Mouse (Mus musculus): Measurements from ENCODE around the gene B3glct.

The B3glct gene

GRCm38 (mm10) chr5:149678100-149678989, at the start of gene B3glct:
B3glct (plus strand) TSS chr5:149678230.
- peak; percentile 82 to 84 for DNase-seq (ENCODE audit: low read depth in 2 of 2, low spot score in 2 of 2)

DNA sequence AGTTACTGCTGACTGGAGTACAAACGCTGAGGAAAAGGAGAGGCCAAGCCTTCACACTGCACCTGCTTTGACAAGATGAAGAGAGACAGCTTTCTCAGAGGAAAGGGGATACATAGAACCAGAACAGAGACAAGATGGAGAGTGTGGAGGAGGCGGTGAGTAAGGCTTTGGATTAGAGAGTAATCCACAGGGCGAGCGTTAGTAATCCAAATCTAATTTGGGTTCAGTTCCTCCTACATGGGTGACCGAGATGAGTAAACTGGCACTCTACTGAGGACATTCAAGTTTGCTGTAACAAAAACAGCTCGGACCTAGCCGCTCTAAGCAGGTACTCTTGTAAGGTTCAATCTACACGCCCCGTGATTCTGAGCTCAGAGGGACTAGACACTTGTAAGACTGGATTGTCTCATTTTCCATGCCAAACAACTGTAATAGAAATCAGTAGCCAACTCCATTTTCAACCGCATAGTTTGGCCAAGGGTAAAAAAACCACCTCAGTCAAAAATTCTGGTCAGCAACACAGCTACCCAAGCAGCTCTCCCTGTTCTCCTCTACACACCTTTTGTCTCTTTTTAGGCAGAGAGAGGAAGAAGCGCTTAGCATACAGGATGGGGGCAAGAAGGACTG, 43.5 kb upstream of the B3glct start:
- no peak for DNase-seq (ENCODE audit: low read depth in 2 of 2, low spot score in 2 of 2)

DNA sequence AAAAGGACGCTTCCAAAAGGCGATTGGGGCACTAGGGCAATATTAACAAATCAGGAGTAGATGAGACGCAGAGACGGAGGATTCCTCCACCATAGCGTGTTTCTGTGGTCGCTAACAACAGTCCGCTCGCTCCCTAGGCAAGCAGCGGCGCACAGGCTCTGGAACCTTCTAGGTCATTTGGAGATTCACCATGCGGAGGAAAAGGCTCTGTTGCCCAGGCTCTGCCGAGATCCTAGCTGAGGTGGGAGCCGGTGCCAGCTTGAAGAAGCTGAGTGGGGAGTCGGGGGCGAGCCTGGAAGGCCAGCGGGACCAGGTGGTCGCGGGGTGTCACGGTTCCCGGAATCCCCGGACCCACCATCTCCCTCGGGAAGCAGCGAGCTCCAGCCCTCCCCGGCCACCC, 42.5 kb upstream of the B3glct start:
- DNase-seq (ENCODE audit: low read depth in 2 of 2, low spot score in 2 of 2) = no peak

- DNase-seq (ENCODE audit: low read depth in 2 of 2, low spot score in 2 of 2) = peak; percentile 95
Observed at GRCm38 (mm10) chr5:149636075-149636920, 41.7 kb upstream of the B3glct start, which contains the start of gene Hsph1. Hsph1 (minus strand) TSS chr5:149636376.

DNA sequence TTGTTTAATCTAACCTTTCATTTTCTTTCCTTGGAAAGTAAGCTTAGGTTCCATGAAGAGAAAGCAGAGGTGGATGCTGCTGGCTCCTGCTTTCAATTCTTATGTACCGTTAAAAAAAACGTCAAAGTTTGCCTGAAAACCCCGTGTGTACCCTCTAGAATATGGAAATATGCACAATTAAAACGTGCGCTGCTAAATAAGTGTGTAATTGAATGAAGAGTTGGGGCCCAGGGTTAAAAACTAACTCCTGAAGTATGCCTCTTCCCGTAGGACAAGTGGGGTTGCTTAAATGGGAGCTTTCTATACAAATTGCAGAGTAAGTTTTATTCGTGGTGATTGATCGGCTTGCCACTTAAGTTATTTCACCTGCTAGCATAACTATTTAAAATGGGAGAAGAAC, 40.7 kb upstream of the B3glct start:
- no peak for DNase-seq (ENCODE audit: low read depth in 2 of 2, low spot score in 2 of 2)

DNA sequence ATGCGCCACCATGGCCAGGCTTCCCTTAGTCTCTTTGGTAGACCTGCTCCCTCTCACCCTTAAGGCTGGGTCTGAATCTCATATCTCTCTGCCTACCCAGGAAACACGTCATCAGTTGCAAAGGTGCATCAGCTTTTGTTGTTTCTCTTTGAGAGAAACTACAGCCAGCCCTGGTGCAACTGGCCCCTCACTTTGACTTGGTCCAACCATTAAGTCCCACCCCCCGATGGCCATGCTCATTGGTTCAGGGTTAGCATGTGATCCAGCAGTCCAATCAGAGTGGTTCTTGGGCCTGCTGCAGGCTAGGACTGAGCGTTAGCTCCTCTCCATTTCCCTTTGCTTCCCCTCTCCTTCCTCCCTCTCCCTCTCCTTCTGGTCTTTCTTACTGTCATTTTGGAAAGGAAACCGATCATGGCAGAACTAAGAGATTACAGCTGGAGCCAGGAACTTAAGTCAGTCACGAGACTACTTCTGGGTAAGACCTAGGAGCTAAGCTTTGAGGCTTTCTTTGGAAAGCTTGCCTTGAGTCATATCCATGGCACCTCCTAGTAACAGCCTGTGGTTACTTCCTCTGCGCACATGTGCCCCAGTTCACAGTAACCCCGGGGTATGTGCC, 36.6 kb upstream of the B3glct start:
- no peak for DNase-seq (ENCODE audit: low read depth in 2 of 2, low spot score in 2 of 2)

DNA sequence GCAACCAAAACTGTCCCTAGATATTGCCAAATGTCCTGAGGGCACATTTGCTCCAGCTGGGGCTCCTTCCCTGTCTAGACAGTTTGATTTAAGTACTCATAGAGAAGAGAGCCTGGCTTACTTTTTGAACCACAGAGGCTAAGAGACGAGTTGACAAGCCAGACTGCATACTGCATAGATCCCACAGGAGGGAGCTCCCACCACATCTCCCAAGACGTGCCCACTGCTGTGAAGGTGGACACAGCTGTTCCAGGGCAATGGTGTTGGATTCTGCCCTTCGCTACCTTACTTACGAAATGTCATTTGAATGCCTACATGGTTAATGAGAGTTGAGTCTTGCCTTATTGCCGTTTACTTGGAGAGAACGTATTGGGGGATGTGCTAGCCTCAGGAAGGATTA, 35.7 kb upstream of the B3glct start:
- DNase-seq (ENCODE audit: low read depth in 2 of 2, low spot score in 2 of 2) = no peak

DNA sequence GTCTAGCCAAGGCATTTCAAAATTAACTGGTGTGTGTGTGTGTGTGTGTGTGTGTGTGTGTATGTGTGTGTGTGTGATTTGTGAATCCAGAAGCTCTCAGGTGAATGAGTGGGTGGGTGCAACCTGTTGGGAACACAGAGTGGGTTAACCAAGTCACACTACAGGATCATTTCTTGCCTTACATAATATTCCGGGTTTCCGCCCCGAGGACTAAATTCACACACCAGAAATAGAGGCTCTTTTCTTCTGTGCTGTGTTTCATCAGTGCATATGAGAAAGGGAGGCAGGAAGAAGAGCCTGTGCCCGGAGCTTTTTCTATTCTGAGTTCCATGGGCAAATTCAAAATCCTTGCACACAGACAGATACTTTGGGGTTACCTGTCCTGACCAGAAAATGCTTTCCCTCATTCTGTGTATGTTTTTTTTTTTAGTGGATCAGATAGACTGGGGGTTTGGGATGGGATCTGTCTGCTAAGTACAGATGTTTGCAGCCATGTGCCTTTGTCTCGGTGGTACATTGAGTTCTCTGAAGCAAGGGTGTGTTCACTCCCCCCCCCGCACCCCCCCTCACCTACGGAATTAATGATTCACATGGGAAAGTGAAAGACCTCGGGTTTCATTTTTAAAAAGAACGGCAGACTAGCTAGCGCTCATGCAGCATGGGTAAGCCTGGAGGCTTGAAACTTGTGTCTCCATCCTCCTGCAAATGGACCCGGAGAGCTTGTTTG, 35.1 kb upstream of the B3glct start:
- DNase-seq (ENCODE audit: low read depth in 2 of 2, low spot score in 2 of 2) = no peak

GRCm38 (mm10) chr5:149647367-149648115, 30.5 kb upstream of the B3glct start:
- no peak for DNase-seq (ENCODE audit: low read depth in 2 of 2, low spot score in 2 of 2)

DNA sequence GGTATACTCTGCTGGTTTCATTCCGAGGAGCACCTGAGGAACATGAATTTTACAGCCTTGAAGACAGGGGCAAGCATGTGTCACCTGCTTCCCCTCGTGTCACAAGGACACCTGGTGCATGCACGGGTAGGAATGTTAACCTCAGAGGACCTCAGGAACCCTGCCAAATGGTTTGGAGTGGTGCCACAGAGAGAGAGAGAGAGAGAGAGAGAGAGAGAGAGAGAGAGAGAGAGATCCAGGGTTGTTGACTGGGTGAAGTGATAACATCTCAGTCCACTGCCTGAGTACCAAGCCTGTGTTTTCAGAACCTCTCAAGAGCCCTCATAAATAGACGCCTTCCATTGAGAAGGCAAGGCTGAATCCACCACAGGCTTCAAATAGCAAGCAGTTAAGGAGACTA, 29.8 kb upstream of the B3glct start:
- DNase-seq (ENCODE audit: low read depth in 2 of 2, low spot score in 2 of 2) = no peak

GRCm38 (mm10) chr5:149648895-149649406, 29.1 kb upstream of the B3glct start:
- no peak for DNase-seq (ENCODE audit: low read depth in 2 of 2, low spot score in 2 of 2)

DNA sequence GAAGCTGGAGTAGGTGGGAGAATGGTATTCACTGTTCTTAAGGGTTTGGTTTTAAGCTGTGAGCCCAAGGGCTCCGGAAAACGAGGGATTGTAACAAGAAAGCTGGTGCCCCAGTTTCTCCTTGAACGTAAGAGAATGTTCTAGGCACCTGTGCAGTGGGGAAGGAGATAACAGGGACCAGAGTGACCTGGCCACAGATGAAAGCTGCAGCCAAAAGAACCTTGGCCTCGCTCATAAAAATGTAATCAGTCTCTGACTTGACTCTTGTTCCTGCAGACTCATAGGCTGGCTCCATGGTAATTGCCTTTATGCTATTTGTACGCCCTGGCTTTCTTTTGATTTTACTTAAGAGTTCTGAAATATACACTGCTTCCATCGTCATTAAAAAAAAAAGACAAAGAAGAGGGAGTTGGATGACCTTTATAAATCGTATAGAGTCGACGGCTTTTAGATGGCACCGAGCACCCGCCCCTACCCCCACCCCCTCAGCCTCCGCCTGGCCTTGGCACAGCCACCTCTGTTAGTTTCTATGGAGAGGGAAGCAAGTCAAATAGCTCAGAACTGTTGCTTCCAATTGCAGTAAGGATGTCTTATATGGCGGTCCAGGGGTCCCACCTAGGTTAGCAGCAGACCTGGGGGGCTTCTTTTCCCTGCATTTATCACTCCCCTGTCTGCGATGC, 28.4 kb upstream of the B3glct start:
- no peak for DNase-seq (ENCODE audit: low read depth in 2 of 2, low spot score in 2 of 2)

- no peak for DNase-seq (ENCODE audit: low read depth in 2 of 2, low spot score in 2 of 2)
Observed at GRCm38 (mm10) chr5:149650179-149650553, 27.9 kb upstream of the B3glct start.

DNA sequence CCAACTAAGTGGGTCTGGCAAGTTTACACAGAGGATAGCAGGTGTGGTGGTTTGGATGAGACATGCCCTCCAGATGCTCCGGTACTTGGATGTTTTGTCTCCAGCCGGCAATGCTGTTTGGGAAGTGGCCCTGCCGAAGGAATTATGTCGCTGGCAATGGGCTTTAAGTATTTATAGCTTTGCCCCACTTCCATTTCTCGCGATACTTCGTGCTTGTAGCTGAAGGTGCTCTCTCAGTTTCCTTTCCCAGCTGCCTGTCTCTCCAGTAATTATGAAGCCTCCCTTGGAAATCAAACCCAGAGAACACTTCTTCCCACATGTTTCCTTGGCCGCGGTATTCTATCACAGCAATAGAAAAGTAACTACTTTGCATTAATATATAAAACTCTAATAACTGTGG, 22.4 kb upstream of the B3glct start:
- DNase-seq (ENCODE audit: low read depth in 2 of 2, low spot score in 2 of 2) = no peak

DNA sequence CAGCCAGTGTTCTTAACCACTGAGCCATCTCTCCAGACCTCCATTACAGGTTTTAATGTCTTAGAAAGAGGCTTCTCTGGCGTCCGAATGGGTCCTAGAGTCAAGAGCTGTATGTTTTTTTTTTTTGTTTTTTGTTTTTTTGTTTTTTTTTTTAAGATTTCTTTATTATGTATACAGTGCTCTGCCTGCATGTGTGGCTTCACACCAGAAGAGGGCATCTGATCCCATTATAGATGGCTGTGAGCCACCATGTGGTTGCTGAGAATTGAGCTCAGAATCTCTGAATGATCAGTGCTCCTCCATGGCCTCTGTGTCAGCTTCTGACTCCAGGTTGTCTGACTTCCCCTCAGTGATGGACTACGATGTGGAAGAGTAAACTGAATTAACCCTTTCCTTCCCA, 20.0 kb upstream of the B3glct start:
- no peak for DNase-seq (ENCODE audit: low read depth in 2 of 2, low spot score in 2 of 2)

- no peak for DNase-seq (ENCODE audit: low read depth in 2 of 2, low spot score in 2 of 2)
Observed at GRCm38 (mm10) chr5:149658741-149659413, 19.2 kb upstream of the B3glct start.

GRCm38 (mm10) chr5:149659414-149659780, 18.6 kb upstream of the B3glct start:
- no peak for DNase-seq (ENCODE audit: low read depth in 2 of 2, low spot score in 2 of 2)

DNA sequence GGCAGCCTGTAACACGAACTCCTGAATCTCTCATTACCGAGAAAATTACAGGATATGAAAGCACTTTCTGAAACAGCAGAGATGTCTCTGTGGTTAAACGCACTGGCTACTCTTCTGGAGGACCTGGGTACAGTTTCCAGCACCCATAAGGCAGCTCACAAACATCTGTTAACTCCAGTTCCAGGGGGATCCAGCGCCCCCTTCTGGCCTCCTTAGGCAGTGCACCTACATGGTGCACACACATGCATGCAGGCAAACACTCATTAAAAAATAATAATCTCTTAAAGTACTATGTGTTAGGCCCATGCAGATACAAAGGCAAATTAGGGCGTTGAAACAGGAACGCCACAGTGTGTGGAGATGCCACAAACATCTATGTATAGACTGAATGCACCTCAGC, 16.6 kb upstream of the B3glct start:
- no peak for DNase-seq (ENCODE audit: low read depth in 2 of 2, low spot score in 2 of 2)

- DNase-seq (ENCODE audit: low read depth in 2 of 2, low spot score in 2 of 2) = no peak
Observed at GRCm38 (mm10) chr5:149662980-149663379, 15.1 kb upstream of the B3glct start.

All from CD8-positive naive resting alpha-beta T cell, adult 2 months (primary cell).